Mouse (Mus musculus) heart, postnatal 25 days (tissue): ENCODE results near the gene Cd7. TPM values are rescaled to one million over a fixed set of nuclear protein-coding genes. Genes with fewer than 3 reads are reported as not detected.

Experiments
- DNase-seq: peaks from one replicate; pipeline ENCODE4 v3.0.0; 2022; ENCODE audit warnings: low spot score
- intact Hi-C: fragments of 180-260 bp; cut with DNase I; formaldehyde crosslinking; loops from one replicate; pipeline ENCODE4 v1.15.1; 2025
- total RNA-seq, 2 experiments: library from RNA; stranded (reverse); gene quantifications; 2 replicates each; pipeline ENCODE4 v1.2.3; 2021

The Cd7 gene
- total RNA-seq, 2 experiments from 2014 or later = 0.28 to 0.57 TPM

DNA sequence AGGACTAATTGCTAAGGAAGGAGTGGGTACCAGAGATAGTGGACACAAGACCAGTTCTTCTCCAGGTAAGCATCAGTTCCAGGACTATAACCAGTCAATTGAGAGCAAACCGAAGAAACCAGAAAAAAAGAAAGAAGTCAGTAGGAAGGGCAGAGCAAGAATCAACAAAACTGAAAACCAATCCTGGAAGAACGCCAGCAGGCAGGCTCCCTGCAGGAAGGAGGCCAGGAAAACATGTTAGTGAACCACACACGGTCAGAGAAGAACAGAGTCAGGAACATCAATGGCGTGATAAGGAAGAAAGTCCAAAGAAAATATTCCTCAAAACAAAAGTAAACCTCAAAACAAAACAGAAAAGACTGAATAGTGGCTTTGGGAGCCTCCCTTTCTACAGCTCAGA lies 37.3 kb downstream of the Cd7 start:
- intact Hi-C loops = no loop called here
- no peak for DNase-seq

DNA sequence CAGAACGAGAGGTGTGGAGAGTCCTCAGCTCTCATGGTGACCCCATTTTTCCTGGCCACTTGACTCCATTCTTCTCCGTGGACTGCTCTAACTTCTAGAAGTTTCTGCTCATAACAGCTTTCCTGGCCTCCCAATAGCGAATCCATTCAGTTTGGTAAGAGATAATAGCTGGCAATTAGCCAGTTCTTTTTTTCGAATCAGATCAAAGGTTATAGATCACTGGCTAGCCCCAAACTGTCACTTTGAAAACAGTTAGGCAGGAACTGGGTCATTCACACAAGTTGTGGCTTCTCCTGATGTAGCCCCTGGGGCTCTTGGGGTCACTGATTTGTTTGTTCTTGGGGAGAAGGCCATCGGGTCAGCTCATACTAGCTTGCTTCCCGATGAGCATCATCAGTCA lies 44.5 kb downstream of the Cd7 start:
- no peak for DNase-seq
- intact Hi-C loops = no loop called here

DNA sequence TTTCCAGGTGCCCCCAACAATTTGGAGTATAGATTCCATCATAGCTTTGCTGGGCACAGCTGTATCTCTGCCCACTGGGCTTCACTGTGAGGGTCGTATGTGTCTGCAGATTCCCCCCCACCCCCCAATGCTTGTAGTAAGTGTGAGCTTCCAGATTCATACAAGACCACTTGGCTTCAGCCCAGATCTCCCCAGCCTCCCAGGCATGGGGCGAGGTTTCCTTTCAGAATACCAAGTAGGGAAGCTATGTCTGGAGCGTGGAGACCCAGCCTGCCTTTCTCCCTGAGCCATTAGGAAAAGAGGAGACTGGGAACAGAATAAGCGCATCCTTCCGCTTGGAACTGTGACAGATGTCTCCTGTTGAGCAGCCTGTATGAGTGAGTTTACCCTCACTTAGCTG lies 45.6 kb downstream of the Cd7 start:
- intact Hi-C loops = no loop called here
- DNase-seq = no peak

DNA sequence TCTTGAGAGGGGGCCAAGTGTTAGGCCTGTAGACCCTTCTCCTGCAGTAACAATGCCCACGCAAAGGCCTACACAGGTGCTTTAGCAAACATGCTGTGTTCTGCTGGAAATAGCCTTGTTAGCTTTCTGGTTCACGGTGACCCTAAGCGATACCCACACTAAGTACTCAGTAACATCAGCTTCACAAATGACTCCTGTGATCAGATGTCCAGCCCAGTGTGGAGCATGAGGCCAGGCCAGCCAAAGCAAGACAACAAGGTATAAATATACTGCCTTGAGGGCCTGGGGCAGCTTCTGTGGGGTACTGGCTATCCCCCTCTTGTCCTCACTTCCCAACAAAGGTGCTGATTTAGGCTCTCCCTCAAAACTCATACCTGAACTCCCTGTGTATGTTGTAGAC lies 46.1 kb downstream of the Cd7 start:
- intact Hi-C loops = no loop called here
- DNase-seq = no peak

DNA sequence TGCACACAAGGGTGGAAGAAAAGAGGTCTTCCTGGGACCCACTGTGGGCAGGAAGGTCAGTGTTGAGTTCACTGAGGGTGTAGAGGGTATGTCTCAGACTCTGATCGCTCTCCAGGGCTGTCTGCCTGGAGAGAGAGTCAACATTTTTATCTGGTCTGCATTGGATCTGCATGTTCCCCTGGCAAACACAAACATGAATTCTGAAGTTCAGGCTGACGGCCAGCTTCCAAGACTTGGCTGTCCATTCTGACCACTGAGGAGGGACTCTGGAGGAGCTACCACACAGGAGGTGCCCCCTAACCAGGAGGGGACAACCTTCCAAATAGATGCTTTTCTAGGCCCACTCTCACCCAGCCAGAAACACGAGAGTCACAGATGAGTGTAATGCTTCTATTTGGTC lies 47.4 kb downstream of the Cd7 start:
- DNase-seq = peak; percentile 47
- intact Hi-C loops = no loop called here

DNA sequence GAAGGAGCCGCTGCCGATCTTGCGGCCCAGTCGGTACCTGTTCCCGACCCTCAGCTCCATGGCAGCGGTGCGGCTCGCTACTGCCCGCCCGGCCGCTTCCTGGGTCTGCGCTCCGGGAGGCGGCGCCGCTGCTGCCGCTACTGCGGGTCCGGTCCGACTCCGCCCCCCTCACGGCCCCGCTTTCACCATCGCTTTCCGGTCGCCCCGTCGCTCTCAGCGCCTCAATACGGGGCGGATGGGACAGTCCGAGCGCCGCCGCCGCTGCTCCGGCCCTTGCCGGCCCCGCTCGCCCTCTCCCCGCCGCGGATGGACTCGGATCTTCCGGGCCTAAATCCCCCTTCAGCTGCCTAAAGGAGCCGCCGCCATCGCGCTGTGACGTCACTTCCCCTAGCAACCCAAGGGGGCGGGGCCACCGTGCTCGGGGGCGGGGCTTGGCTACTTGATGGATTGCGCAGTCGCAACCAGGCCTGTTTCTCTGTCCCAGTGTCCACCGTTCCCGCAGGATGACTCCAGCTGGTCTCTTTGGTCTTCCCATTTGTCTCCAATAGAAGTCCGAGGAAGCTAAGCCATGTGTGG lies 48.2 kb downstream of the Cd7 start, which contains the start of gene Csnk1d:
TSS of gene Csnk1d (minus strand) at position 380 of the 576 bp plus-strand sequence.
- intact Hi-C loops = no loop called here
- peak; percentile 97 for DNase-seq

DNA sequence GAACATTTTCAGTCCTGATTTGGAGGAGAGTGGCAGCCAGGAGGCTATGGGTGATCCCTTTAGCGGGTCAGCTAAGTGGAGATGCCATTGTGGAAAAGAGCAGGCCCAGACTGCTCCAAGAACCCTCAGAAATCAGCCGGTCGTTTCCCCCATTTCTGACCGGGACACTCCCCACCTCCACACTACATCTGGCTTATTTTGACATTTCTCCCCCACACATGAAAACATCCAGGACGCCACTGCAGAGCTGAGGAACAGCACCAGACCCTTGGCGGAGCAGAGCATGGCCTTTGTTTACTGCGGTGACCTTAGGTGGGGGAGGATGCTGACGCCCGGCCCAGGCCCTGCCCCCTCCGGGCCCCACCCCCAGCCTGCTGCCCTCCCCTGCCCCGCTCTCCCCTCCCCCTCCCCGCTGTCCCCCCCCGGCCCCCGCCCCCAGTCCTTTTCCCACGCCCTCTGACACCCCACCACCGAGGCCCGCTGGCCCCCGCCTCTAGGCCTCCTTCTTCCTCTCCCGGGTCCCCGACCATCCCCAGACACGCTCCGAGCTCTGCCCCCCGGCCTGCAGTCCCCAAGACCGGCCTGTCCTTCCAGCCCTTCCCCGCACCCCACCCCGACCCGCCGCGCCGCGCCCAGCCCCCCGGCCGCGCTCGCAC lies 49.0 kb downstream of the Cd7 start:
- intact Hi-C loops = no loop called here
- peak; percentile 37 for DNase-seq

DNA sequence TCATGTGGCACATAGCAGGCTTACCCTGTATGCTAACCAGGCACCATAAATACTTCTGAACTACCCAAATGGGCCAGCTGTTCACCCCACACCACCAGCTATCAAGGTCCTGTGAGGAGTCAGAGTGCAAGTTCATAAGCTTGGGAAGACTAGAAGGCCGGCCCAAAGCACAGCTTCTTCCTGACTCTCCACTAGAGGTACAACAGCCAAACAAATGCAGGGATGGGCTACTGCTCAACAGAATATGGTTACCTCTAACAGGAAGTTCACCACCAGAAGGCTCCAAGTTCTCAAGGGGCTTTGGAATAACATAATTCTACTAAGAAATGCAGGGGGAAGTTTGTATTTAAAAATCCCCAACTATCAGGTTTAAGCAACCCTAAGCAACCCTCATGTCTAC lies 49.7 kb downstream of the Cd7 start:
- DNase-seq = no peak
- intact Hi-C loops = loop anchor here (5.0 kb wide), 1 partner anchor 82 kb away; no protein-coding TSS in a partner anchor

DNA sequence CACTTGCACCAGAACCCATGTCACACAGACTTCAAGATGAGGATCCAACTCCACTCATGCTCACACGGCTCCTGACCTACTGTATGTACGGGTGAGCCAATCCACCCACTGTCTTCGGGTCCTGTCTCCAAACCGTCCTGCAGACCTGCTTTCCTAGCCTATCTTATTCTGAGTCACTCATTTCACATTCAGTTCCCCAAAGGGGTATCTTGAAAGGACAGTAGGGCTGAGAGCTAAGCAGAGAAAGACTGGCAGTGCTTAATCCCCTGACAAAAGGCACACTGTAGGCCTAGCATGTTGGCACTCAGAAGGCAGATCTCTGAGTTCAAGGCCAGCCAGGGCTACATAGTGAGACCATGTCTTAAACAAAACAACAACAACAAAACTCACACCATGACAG lies 50.8 kb downstream of the Cd7 start:
- intact Hi-C loops = loop anchor here (5.0 kb wide), 1 partner anchor 81 kb away; no protein-coding TSS in a partner anchor
- DNase-seq = no peak

DNA sequence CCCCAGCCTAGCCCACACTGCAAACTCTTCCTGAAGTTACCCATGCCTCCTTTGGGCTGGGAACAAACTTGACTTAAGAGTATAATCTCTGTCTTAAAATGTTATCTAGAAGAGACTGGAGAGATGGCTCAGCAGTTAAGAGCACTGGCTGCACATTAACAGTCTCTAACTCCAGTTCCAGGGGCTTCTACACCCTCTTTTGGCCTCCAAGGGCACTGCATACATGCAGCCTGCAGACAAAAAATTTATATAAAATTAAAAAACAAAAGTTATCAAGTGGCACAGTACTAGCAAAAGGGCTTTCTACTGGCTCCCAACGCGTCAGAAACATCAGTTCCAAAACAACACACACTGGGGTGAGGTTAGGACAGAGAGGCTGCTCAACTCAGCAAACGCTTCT lies 51.6 kb downstream of the Cd7 start:
- intact Hi-C loops = loop anchor here (5.0 kb wide), 1 partner anchor 80 kb away; no protein-coding TSS in a partner anchor
- no peak for DNase-seq

Other genes with a start within 250 kb of the Cd7 start
- 10 to 100 TPM; 26.8 to 27.8 TPM for gene Dus1l, start 243.0 kb downstream of the Cd7 start, total RNA-seq
- 10 to 100 TPM; 29.8 to 52.8 TPM for gene Fasn, start 214.9 kb downstream of the Cd7 start, total RNA-seq
- 1 to 10 TPM; 1.2 to 1.3 TPM for gene Ccdc57, start 106.5 kb downstream of the Cd7 start, total RNA-seq
- 1 to 10 TPM in 1 of 2 experiments, under 1 TPM in 1; 0.87 to 2.1 TPM for gene Slc16a3, start 90.9 kb downstream of the Cd7 start, total RNA-seq
- 10 to 100 TPM; 50.7 to 56.5 TPM for gene Csnk1d, start 48.1 kb downstream of the Cd7 start, total RNA-seq
- not detected for gene Sectm1b, start 24.2 kb upstream of the Cd7 start, total RNA-seq
- gene Sectm1a, start 41.8 kb upstream of the Cd7 start, total RNA-seq = not detected
- gene Tex19.2, start 79.3 kb upstream of the Cd7 start, total RNA-seq = not detected
- not detected for gene Tex19.1, start 106.7 kb upstream of the Cd7 start, total RNA-seq
- gene Uts2r, start 120.9 kb upstream of the Cd7 start, total RNA-seq = under 1 TPM; 0.34 to 0.81 TPM
- gene Hexdc, start 165.0 kb upstream of the Cd7 start, total RNA-seq = 10 to 100 TPM; 10.2 to 11.0 TPM
- 10 to 100 TPM; 14.5 to 14.6 TPM for gene Ogfod3, start 165.3 kb upstream of the Cd7 start, total RNA-seq
- gene Cybc1, start 189.9 kb upstream of the Cd7 start, total RNA-seq = 1 to 10 TPM; 7.8 to 9.5 TPM
- 100 to 1,000 TPM in 1 of 2 experiments, 10 to 100 TPM in 1; 97.7 to 123 TPM for gene Narf, start 197.8 kb upstream of the Cd7 start, total RNA-seq
- 10 to 100 TPM; 19.1 to 20.0 TPM for gene Foxk2, start 220.6 kb upstream of the Cd7 start, total RNA-seq